Mouse (Mus musculus) induced T-regulatory cell, adult 2 months (primary cell): ENCODE measurements around the gene Pnpla3.

Experiments
- DNase-seq: peaks from one replicate; pipeline ENCODE4 v3.0.0-alpha.2; 2012; ENCODE audit warnings: low read depth

Gene Pnpla3

GRCm38 (mm10) chr15:84178733-84179132 is 11.1 kb downstream of the Pnpla3 start:
- no peak for DNase-seq

- DNase-seq: no peak
These were observed 14.4 kb downstream of the Pnpla3 start for GRCm38 (mm10) chr15:84182000-84182399.

GRCm38 (mm10) chr15:84183967-84184366 is 16.3 kb downstream of the Pnpla3 start:
- DNase-seq: no peak

GRCm38 (mm10) chr15:84186196-84186595 is 18.6 kb downstream of the Pnpla3 start:
- no peak for DNase-seq

- DNase-seq: no peak
These were observed 21.4 kb downstream of the Pnpla3 start for GRCm38 (mm10) chr15:84188887-84189530.

- peak; percentile 18 for DNase-seq
These were observed 22.2 kb downstream of the Pnpla3 start for GRCm38 (mm10) chr15:84189881-84190280.

- no peak for DNase-seq
These were observed 24.1 kb downstream of the Pnpla3 start for GRCm38 (mm10) chr15:84191724-84192057.

- peak; percentile 97 for DNase-seq
These were observed 24.6 kb downstream of the Pnpla3 start, which contains the start of gene Samm50 for GRCm38 (mm10) chr15:84192058-84192791. Gene Samm50, plus strand, starts transcription at chr15:84192241.

GRCm38 (mm10) chr15:84196486-84197165 is 29.0 kb downstream of the Pnpla3 start:
- DNase-seq: no peak

- DNase-seq: no peak
These were observed 39.7 kb downstream of the Pnpla3 start for GRCm38 (mm10) chr15:84207327-84207726.

- no peak for DNase-seq
These were observed 42.1 kb downstream of the Pnpla3 start for GRCm38 (mm10) chr15:84209517-84210412.

- DNase-seq: no peak
These were observed 42.8 kb downstream of the Pnpla3 start for GRCm38 (mm10) chr15:84210461-84210860.

- DNase-seq: no peak
These were observed 43.3 kb downstream of the Pnpla3 start for GRCm38 (mm10) chr15:84210941-84211340.

- DNase-seq: no peak
These were observed 43.9 kb downstream of the Pnpla3 start for GRCm38 (mm10) chr15:84211564-84211963.

GRCm38 (mm10) chr15:84212031-84212755 is 44.6 kb downstream of the Pnpla3 start:
- peak; percentile 79 for DNase-seq

- DNase-seq: no peak
These were observed 45.1 kb downstream of the Pnpla3 start for GRCm38 (mm10) chr15:84212756-84213105.

- no peak for DNase-seq
These were observed 45.6 kb downstream of the Pnpla3 start for GRCm38 (mm10) chr15:84213162-84213739.

- no peak for DNase-seq
These were observed 46.8 kb downstream of the Pnpla3 start for GRCm38 (mm10) chr15:84214476-84214875.

- DNase-seq: no peak
These were observed 47.6 kb downstream of the Pnpla3 start for GRCm38 (mm10) chr15:84215273-84215672.

- DNase-seq: no peak
These were observed 48.4 kb downstream of the Pnpla3 start for GRCm38 (mm10) chr15:84216026-84216425.

- no peak for DNase-seq
These were observed 48.9 kb downstream of the Pnpla3 start for GRCm38 (mm10) chr15:84216461-84217084.
